Mouse (Mus musculus): ENCODE measurements around the gene Pgm1. TPM values are rescaled to one million over a fixed set of nuclear protein-coding genes. Genes with fewer than 3 reads are reported as not detected.

Pgm1 gene
- total RNA-seq, 2 experiments from 2014 or later: 832 to 1,031 TPM

- DNase-seq: peak; percentile 62
Measured at GRCm38 (mm10) chr4:100011563-100011962, 82.3 kb downstream of the Pgm1 start.

- DNase-seq: no peak
Measured at GRCm38 (mm10) chr4:100012361-100013035, 83.3 kb downstream of the Pgm1 start.

- no peak for DNase-seq
Measured at GRCm38 (mm10) chr4:100027773-100028172, 98.6 kb downstream of the Pgm1 start.

GRCm38 (mm10) chr4:100028641-100029040, 99.4 kb downstream of the Pgm1 start:
- peak; percentile 45 for DNase-seq

- DNase-seq: no peak
Measured at GRCm38 (mm10) chr4:100031270-100031669, 102.1 kb downstream of the Pgm1 start.

- DNase-seq: no peak
Measured at GRCm38 (mm10) chr4:100032608-100033007, 103.4 kb downstream of the Pgm1 start.

GRCm38 (mm10) chr4:100033944-100034343, 104.7 kb downstream of the Pgm1 start:
- no peak for DNase-seq

GRCm38 (mm10) chr4:100034971-100035370, 105.8 kb downstream of the Pgm1 start:
- no peak for DNase-seq

- DNase-seq: no peak
Measured at GRCm38 (mm10) chr4:100035919-100036554, 106.8 kb downstream of the Pgm1 start.

Other genes with a start within 250 kb of the Pgm1 start
- 1 to 10 TPM; 4.7 to 7.4 TPM for gene Alg6, start 213.8 kb upstream of the Pgm1 start, total RNA-seq (2021)
- gene Efcab7, start 100.2 kb upstream of the Pgm1 start, total RNA-seq (2021): 1 to 10 TPM in 1 of 2 experiments, under 1 TPM in 1; 0.82 to 2.5 TPM
- gene Itgb3bp, start 399 bp downstream of the Pgm1 start, total RNA-seq (2021): 1 to 10 TPM; 3.6 to 4.7 TPM
- gene Ror1, start 166.4 kb downstream of the Pgm1 start, total RNA-seq (2021): 1 to 10 TPM; 1.9 to 2.4 TPM